Mouse (Mus musculus): Measurements from ENCODE around the gene Zfp512b. TPM values are rescaled to one million over a fixed set of nuclear protein-coding genes. Genes with fewer than 3 reads are reported as not detected.

Gene Zfp512b
- total RNA-seq (2023), result 9.1 and 14.6 TPM in 2 replicates

DNA sequence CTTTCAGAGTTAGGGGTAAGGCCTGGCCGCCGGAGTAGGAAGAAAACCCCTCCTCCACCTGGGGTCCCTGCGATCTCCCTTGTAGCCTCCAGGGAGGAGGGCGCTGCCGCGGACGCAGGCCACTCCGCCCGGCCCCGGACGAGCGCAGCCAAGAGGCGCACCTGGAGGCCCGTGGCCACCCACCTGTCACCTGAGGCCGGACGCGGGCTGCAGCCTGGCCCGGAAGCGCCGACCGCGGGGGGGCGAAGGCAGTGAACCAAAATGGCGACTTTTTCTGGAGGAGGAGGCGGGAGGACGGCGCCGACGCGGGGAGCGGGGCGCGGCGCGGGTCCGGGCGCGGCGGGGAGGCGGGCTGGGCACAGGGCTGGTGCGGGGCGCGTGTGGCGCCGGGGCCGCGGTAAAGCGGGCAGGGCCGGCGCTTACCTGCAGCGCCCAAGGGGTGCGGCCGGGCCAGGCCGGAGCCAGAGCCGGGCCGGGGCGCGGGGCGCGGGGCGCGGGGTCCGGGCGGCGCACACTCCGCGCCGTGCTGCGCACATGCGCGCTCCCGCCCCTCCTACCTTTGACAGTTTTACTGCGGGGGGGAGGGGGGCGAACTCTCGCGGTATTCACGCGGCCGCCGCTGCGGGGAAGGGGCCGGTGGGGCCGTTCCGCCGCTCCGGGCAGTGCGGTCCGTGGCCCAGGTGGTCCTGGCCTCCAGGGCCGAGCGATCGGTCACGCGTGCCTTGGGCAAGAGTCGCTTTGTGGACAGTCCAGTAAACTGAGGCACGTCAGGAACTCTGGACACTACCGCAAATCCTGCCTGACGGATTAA lies at the start of gene Zfp512b:
Gene Zfp512b (minus strand): TSS at position 573 of the 811 bp plus-strand sequence.

DNA sequence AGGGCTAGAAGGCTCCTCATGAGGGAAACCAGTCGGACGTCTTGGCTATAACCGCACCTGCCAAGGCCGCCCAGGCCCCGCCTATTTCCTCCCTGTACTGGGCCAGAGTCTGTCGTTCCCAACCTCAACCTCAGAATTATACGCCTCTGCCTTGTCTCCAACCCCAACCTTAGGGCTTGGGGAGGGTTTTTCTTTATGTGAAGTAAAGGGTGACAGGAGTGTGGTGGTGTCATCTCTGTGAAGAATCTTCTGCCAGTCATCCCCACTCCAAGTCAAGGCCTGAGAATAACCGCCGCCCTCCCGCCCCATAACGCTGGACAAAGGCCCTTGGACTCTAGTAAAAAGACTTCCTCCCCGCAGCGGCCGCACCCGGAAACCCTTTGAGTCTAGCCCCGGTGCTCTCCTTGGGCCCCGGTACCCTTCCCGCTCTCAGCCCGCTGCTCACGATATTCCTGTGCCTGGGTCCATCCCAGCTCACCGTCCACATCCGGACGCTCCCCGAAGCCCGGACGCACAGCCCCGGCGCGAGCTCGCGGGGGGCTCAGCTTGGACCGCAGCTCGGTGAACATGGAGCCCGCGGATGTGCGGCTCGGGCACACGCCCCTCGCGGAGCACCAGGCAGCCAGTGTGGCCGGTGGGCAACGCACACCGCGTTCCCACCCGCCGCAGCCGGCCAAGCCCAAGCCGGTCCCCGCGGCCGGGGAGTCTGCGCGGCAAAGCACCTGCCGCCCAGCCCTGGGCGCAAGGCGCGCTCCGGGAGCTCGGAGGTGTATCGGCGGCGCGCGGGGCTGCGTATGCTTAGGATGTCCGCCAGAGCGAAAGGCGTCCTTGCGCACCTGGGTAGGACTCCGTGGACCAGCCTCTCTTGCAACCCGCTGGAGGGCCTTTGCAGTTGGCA lies 6.1 kb upstream of the Zfp512b start, which contains the start of gene Samd10:
Gene Samd10 (minus strand): TSS at position 759 of the 898 bp plus-strand sequence.

DNA sequence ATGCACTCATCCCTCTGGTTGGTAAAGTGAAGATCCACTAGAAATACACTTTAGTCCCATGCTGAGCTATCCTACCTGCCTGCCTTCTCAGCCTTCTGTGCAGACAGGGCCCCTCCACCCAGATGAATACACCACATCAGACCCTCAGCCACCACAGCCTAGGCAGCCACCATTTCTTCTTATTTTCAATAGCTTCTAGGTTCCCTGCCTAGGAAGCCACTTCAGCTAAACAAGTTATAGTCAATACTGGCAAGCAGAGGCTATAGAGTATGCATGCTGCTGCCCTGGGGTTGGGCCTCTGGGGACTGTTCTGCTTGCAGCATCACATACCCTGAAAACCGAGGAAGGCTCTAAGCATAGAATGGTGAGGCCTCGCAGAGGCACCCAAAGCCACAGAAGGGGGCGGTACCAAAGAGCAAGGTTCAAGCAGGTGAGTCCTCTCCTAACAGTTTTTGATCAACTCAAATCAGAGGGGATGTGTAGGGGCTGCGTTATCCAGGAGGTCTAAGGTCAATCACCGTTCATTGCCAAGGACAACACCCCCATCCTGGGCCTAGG lies 996 bp downstream of the Zfp512b start, which contains the start of gene Prpf6:
Gene Prpf6 (plus strand): TSS at position 341 of the 558 bp plus-strand sequence.

DNA sequence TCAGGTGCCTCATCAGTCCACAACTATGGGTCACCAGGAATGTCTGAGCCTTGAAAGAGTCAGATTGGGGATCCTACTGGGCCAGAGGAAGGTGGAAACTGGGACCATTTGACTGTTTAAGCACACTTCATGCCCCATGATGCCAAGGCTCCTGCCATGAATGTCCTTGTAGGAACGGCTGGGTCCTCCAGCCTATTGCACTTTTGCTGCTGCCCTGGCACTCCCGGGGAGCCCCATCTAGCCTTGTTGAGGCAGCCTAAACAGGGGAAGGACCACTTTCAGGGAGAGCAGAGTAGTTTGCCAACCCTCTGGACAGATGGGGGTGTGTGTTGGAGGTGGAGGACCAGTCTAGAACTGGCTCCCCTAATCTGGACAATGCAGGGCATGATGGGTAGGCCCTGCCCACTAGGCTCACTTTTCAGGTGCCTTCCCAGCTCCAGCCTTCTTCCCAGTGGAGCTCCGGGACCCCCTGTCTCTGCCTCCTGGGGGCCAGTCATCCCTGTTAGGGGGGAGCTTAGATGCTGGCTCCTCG lies 8.1 kb downstream of the Zfp512b start, which contains the start of gene Uckl1:
Gene Uckl1 (minus strand): TSS at position 482 of the 532 bp plus-strand sequence.

Other genes starting within 250 kb of the Zfp512b start
- gene Zgpat, start 227.9 kb downstream of the Zfp512b start, total RNA-seq (2023), result 25.9 and 36.3 TPM in 2 replicates
- 35.7 and 48.5 TPM in 2 replicates for gene Arfrp1, start 227.4 kb downstream of the Zfp512b start, total RNA-seq (2023)
- 29.8 and 32.7 TPM in 2 replicates for gene Lime1, start 212.7 kb downstream of the Zfp512b start, total RNA-seq (2023)
- 0.22 and 0.48 TPM in 2 replicates for gene Zbtb46, start 133.4 kb downstream of the Zfp512b start, total RNA-seq (2023)
- not detected in 2 replicates for gene Abhd16b, start 99.6 kb downstream of the Zfp512b start, total RNA-seq (2023)
- 64.4 and 94.3 TPM in 2 replicates for gene Tpd52l2, start 95.7 kb downstream of the Zfp512b start, total RNA-seq (2023)
- gene Dnajc5, start 72.3 kb downstream of the Zfp512b start, total RNA-seq (2023), result 132 and 159 TPM in 2 replicates
- gene Uckl1, start 7.9 kb downstream of the Zfp512b start, total RNA-seq (2023), result 77.5 and 81.8 TPM in 2 replicates
- gene Prpf6, start 935 bp downstream of the Zfp512b start, total RNA-seq (2023), result 32.6 and 38.4 TPM in 2 replicates
- 7.9 and 9.4 TPM in 2 replicates for gene Samd10, start 6.4 kb upstream of the Zfp512b start, total RNA-seq (2023)
- gene Gm29797, start 64.2 kb upstream of the Zfp512b start, total RNA-seq (2023), result not detected in 2 replicates
- 0.25 TPM in 1 of 2 replicates, not detected in the other for gene Sox18, start 78.8 kb upstream of the Zfp512b start, total RNA-seq (2023)
- 7.5 and 10.1 TPM in 2 replicates for gene Tcea2, start 87.5 kb upstream of the Zfp512b start, total RNA-seq (2023)
- gene Rgs19, start 101.2 kb upstream of the Zfp512b start, total RNA-seq (2023), result 245 and 280 TPM in 2 replicates
- gene Lkaaear1, start 105.6 kb upstream of the Zfp512b start, total RNA-seq (2023), result not detected in 2 replicates
- gene Oprl1, start 122.2 kb upstream of the Zfp512b start, total RNA-seq (2023), result 0.51 and 0.57 TPM in 2 replicates
- gene Myt1, start 170.5 kb upstream of the Zfp512b start, total RNA-seq (2023), result not detected in 2 replicates
- 21.4 and 26.6 TPM in 2 replicates for gene Pcmtd2, start 245.1 kb upstream of the Zfp512b start, total RNA-seq (2023)